Mouse (Mus musculus): ENCODE data around the gene Lcn10.

- TF ChIP-seq CTCF (conservative IDR thresholded peaks at IDR 0.05; ENCODE audit: insufficient read depth, insufficient read length, low read depth, low read length) = no peak
- TF ChIP-seq POLR2A (IDR thresholded peaks at IDR 0.05; ENCODE audit: low read depth, low read length) = no peak
Observed at GRCm38 (mm10) chr2:25696951-25697350, 14.4 kb downstream of the Lcn10 start.

Measured in kidney, adult 2 months (tissue).